Mouse (Mus musculus): ENCODE measurements around the gene Slc46a3.

GRCm38 (mm10) chr5:147939226-147939625, 44.6 kb upstream of the Slc46a3 start:
- no peak for TF ChIP-seq CTCF (IDR thresholded peaks at IDR 0.05; ENCODE audit: borderline replicate concordance, extremely low read depth, insufficient read depth, insufficient read length)
- no peak for TF ChIP-seq POLR2A (IDR thresholded peaks at IDR 0.05; ENCODE audit: borderline replicate concordance, extremely low read depth, insufficient read depth, insufficient read length, poor library complexity, severe bottlenecking)

Measured in brain, embryonic 14.5 days (tissue).